Mouse (Mus musculus): ENCODE data around the gene Stap1. TPM values are rescaled to one million over a fixed set of nuclear protein-coding genes. Genes with fewer than 3 reads are reported as not detected.

Stap1 gene
- 0.09 and 0.20 TPM in 2 replicates for polyA plus RNA-seq (2016; fragmentation: Nextera tagmentation; extraction: Ambion mirVana)

- Histone ChIP-seq H3K4me3 (no peak within 1 kb of the TSS), H3K9me3 (replicated peaks) (no peaks in the 10 kb centered on the region), H3K4me1 (no peaks in the 10 kb centered on the region), H3K27me3 (ENCODE audit: low read depth, poor library complexity, severe bottlenecking) (no peaks in the 10 kb centered on the region), H3K27ac (replicated peaks) (no peak within 1 kb of the TSS), H3K36me3 (no peaks in the 10 kb centered on the region)
- DNase-seq (ENCODE audit: low spot score) = no peak
- 81% methylated on average over 7 of the region's 7 CpGs for WGBS
Measured at GRCm38 (mm10) chr5:86071538-86071937, at the start of gene Stap1. TSS of gene Stap1 (plus strand) at chr5:86071746.

- Histone ChIP-seq H3K4me1 (no peaks in the 10 kb centered on the region), H3K27ac (replicated peaks) (no peak overlapping the region), H3K36me3 (peaks cover 85% of the 10 kb centered on the region), H3K4me3 (no peak overlapping the region), H3K9me3 (replicated peaks) (no peaks in the 10 kb centered on the region), H3K27me3 (ENCODE audit: low read depth, poor library complexity, severe bottlenecking) (no peaks in the 10 kb centered on the region)
- DNase-seq (ENCODE audit: low spot score) = no peak
- 92% methylated on average over 2 of the region's 2 CpGs for WGBS
Measured at GRCm38 (mm10) chr5:86029820-86030219, 41.7 kb upstream of the Stap1 start.

DNA sequence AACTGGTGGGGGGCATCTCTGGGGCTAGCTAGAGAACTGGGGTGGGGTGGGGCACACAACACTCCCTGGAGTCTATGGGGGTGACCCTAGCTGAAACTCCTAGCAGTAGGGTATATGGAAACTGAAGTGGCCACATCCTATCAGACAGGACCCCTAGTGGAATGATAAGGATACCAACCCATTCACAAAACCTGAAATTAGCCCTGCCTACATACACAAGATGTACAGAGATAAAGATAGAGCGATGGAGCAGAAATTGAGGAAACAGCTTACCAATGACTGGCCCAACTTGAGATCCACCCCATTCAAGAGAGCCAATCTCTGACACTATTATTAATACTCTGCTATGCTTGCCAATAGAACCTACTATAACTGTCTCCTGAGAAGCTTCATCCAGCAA lies 8.0 kb upstream of the Stap1 start:
- 83% methylated on average over 1 of the region's 1 CpGs for WGBS
- no peaks in the 10 kb centered on the region for H3K9me3 ChIP-seq (replicated peaks)
- H3K27me3 ChIP-seq (ENCODE audit: low read depth, poor library complexity, severe bottlenecking) = no peaks in the 10 kb centered on the region
- peaks cover 15% of the 10 kb centered on the region for H3K4me1 ChIP-seq
- peak overlapping the region; percentile 89 for H3K4me3 ChIP-seq
- no peak for DNase-seq (ENCODE audit: low spot score)
- no peak overlapping the region for H3K27ac ChIP-seq (replicated peaks)
- H3K36me3 ChIP-seq = peaks cover 10% of the 10 kb centered on the region

- Histone ChIP-seq H3K9me3 (replicated peaks) (no peaks in the 10 kb centered on the region), H3K4me1 (peaks cover 15% of the 10 kb centered on the region), H3K27me3 (ENCODE audit: low read depth, poor library complexity, severe bottlenecking) (no peaks in the 10 kb centered on the region), H3K27ac (replicated peaks) (peak within 1 kb of the TSS; percentile 96), H3K36me3 (no peaks in the 10 kb centered on the region), H3K4me3 (peak within 1 kb of the TSS; percentile 89)
- DNase-seq (ENCODE audit: low spot score) = peak; percentile 99
- WGBS = under 1% methylated on average over 60 of the region's 60 CpGs
Measured at GRCm38 (mm10) chr5:86065101-86065875, 6.3 kb upstream of the Stap1 start, which contains the start of gene Cenpc1. TSS of gene Cenpc1 (minus strand) at chr5:86065583.

- Histone ChIP-seq H3K27me3 (ENCODE audit: low read depth, poor library complexity, severe bottlenecking) (no peaks in the 10 kb centered on the region), H3K27ac (replicated peaks) (peak overlapping the region; percentile 96), H3K9me3 (replicated peaks) (no peaks in the 10 kb centered on the region), H3K4me1 (peaks cover 15% of the 10 kb centered on the region), H3K36me3 (no peaks in the 10 kb centered on the region), H3K4me3 (peak overlapping the region; percentile 89)
- no peak for DNase-seq (ENCODE audit: low spot score)
- WGBS = 1% methylated on average over 17 of the region's 17 CpGs
Measured at GRCm38 (mm10) chr5:86065876-86066550, 5.5 kb upstream of the Stap1 start.

DNA sequence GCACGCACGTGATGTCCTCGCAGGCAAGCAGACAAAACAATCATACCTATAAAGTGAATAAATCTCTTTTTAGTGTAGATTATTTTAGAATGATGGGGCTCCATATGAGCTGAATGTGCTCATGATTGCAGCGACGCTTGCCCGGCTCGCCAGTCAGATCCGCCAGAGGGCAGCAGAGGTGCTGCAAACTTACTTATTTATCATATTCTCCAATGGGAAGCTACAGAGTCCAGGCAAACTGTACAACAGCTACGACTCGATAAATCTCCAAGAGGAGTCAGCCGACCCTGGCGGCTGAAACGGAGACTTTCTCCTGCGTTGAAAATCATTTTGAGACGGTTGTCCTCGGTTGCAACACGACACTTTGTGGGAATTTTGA lies 5.0 kb upstream of the Stap1 start:
- Histone ChIP-seq H3K27me3 (ENCODE audit: low read depth, poor library complexity, severe bottlenecking) (no peaks in the 10 kb centered on the region), H3K36me3 (no peaks in the 10 kb centered on the region), H3K27ac (replicated peaks) (peak overlapping the region; percentile 96), H3K4me1 (peaks cover 15% of the 10 kb centered on the region), H3K9me3 (replicated peaks) (no peaks in the 10 kb centered on the region), H3K4me3 (peak overlapping the region; percentile 89)
- DNase-seq (ENCODE audit: low spot score) = peak; percentile 83
- 4% methylated on average over 17 of the region's 17 CpGs for WGBS

- Histone ChIP-seq H3K4me1 (peaks cover 12% of the 10 kb centered on the region), H3K4me3 (no peak overlapping the region), H3K27ac (replicated peaks) (no peak overlapping the region), H3K27me3 (ENCODE audit: low read depth, poor library complexity, severe bottlenecking) (no peaks in the 10 kb centered on the region), H3K36me3 (no peaks in the 10 kb centered on the region), H3K9me3 (replicated peaks) (no peaks in the 10 kb centered on the region)
- 86% methylated on average over 3 of the region's 3 CpGs for WGBS
- no peak for DNase-seq (ENCODE audit: low spot score)
Measured at GRCm38 (mm10) chr5:86068451-86068850, 3.1 kb upstream of the Stap1 start.

- no peak for DNase-seq (ENCODE audit: low spot score)
- H3K4me1 ChIP-seq = peaks cover 5% of the 10 kb centered on the region
- no peak overlapping the region for H3K4me3 ChIP-seq
- H3K9me3 ChIP-seq (replicated peaks) = no peaks in the 10 kb centered on the region
- no peaks in the 10 kb centered on the region for H3K36me3 ChIP-seq
- 81% methylated on average over 6 of the region's 6 CpGs for WGBS
- no peak overlapping the region for H3K27ac ChIP-seq (replicated peaks)
- H3K27me3 ChIP-seq (ENCODE audit: low read depth, poor library complexity, severe bottlenecking) = no peaks in the 10 kb centered on the region
Measured at GRCm38 (mm10) chr5:86069121-86069520, 2.4 kb upstream of the Stap1 start.

GRCm38 (mm10) chr5:86072756-86073386 lies 1.3 kb downstream of the Stap1 start:
- H3K27ac ChIP-seq (replicated peaks) = no peak overlapping the region
- H3K9me3 ChIP-seq (replicated peaks) = no peaks in the 10 kb centered on the region
- H3K4me1 ChIP-seq = no peaks in the 10 kb centered on the region
- H3K27me3 ChIP-seq (ENCODE audit: low read depth, poor library complexity, severe bottlenecking) = no peaks in the 10 kb centered on the region
- H3K36me3 ChIP-seq = no peaks in the 10 kb centered on the region
- no peak for DNase-seq (ENCODE audit: low spot score)
- H3K4me3 ChIP-seq = no peak overlapping the region
- WGBS = 87% methylated on average over 4 of the region's 4 CpGs

- H3K27me3 ChIP-seq (ENCODE audit: low read depth, poor library complexity, severe bottlenecking) = no peaks in the 10 kb centered on the region
- H3K27ac ChIP-seq (replicated peaks) = no peak overlapping the region
- no peaks in the 10 kb centered on the region for H3K36me3 ChIP-seq
Measured at GRCm38 (mm10) chr5:86078720-86079334, 7.3 kb downstream of the Stap1 start.

DNA sequence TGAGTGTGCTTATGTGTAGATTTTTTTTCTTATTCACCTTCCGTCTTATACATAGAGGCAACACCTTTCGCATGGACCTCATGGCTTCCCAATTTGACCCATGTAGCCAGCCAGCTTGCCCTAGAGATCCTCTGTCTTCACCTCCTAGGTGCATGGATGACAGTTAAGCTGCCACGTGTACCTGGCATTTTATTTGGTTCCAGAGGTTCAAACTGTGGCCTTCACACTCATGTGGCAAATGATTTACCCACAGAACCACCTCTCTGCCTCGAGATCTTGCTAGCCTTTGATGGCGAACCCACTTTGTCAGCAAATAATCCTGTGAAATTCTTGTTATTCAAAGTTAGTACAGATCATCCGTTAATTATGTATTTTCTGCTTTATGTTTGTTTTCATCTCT lies 12.4 kb downstream of the Stap1 start:
- Histone ChIP-seq H3K27me3 (ENCODE audit: low read depth, poor library complexity, severe bottlenecking) (no peaks in the 10 kb centered on the region), H3K9me3 (replicated peaks) (no peaks in the 10 kb centered on the region), H3K27ac (replicated peaks) (no peak overlapping the region), H3K4me3 (no peak overlapping the region), H3K36me3 (no peaks in the 10 kb centered on the region), H3K4me1 (no peaks in the 10 kb centered on the region)
- WGBS = 85% methylated on average over 6 of the region's 6 CpGs
- DNase-seq (ENCODE audit: low spot score) = no peak

More at GRCm38 (mm10) chr5:86078720-86079334, 7.3 kb downstream of the Stap1 start:
- DNase-seq (ENCODE audit: low spot score) = no peak
- 88% methylated on average over 3 of the region's 3 CpGs for WGBS
- Histone ChIP-seq H3K4me1 (no peaks in the 10 kb centered on the region), H3K4me3 (no peak overlapping the region), H3K9me3 (replicated peaks) (no peaks in the 10 kb centered on the region)

DNA sequence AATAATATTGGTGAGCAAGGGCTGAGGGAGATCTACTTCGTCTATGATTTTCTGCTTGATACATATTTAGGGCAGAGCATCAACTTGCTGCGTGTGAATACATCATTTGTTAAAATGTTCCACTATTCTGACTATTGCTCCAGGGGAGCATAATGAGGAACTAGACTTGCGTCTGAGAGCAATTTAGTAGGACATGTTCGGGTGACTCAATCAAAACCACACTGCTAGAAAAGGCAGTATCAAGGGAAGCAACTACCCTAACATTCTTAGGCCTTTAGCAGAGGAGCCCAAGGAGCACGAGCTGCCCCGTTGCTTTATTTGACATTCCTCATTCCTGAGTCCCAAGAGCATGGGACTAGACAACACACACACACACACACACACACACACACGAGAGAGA lies 13.4 kb downstream of the Stap1 start:
- Histone ChIP-seq H3K4me3 (no peak overlapping the region), H3K9me3 (replicated peaks) (no peaks in the 10 kb centered on the region), H3K36me3 (no peaks in the 10 kb centered on the region), H3K4me1 (no peaks in the 10 kb centered on the region), H3K27ac (replicated peaks) (no peak overlapping the region), H3K27me3 (ENCODE audit: low read depth, poor library complexity, severe bottlenecking) (no peaks in the 10 kb centered on the region)
- WGBS = 89% methylated on average over 7 of the region's 7 CpGs
- DNase-seq (ENCODE audit: low spot score) = no peak
